Mouse (Mus musculus) heart, adult 2 months (tissue): Measurements from ENCODE around the gene Tgm3. TPM values are rescaled to one million over a fixed set of nuclear protein-coding genes. Genes with fewer than 3 reads are reported as not detected.
A peak's percentile ranks its signal among the peaks of the same experiment; 100 is the strongest.

Experiments
- DNase-seq, 2 experiments: peaks; one replicate each; pipeline ENCODE4 v3.0.0; 2021
- H3K27ac ChIP-seq: fragments of 200-600 bp; 2 replicates; pipeline ENCODE4 v1.8.1; 2022
- H3K27me3 ChIP-seq: fragments of 200-500 bp; 2 replicates; pipeline ENCODE4 v1.6.1; 2012; ENCODE audit warnings: mild to moderate bottlenecking, low read length, inconsistent platforms, mixed read lengths; ENCODE audit not compliant: control insufficient read depth, insufficient read depth
- H3K36me3 ChIP-seq: fragments of 200-500 bp; 2 replicates; pipeline ENCODE4 v1.6.1; 2012; ENCODE audit warnings: low read length, inconsistent platforms; ENCODE audit not compliant: control insufficient read depth, insufficient read depth
- H3K4me1 ChIP-seq: fragments of 200-500 bp; 2 replicates; pipeline ENCODE4 v1.6.1; 2011; ENCODE audit warnings: low read length; ENCODE audit not compliant: control insufficient read depth, insufficient read depth
- H3K4me3 ChIP-seq: fragments of 200-600 bp; 2 replicates; pipeline ENCODE4 v1.8.1; 2022
- H3K79me2 ChIP-seq: fragments of 200-500 bp; replicated peaks from 2 replicates; pipeline ENCODE4 v1.6.1; 2012; ENCODE audit warnings: mild to moderate bottlenecking, inconsistent platforms, low read length, moderate library complexity, mixed read lengths; ENCODE audit not compliant: control insufficient read depth, insufficient read depth
- H3K9ac ChIP-seq: fragments of 200-500 bp; 2 replicates; pipeline ENCODE4 v1.6.1; 2012; ENCODE audit warnings: low read depth, mild to moderate bottlenecking, control low read depth, inconsistent platforms, low read length, mixed read lengths
- CTCF ChIP-seq: fragments of 200-600 bp; IDR thresholded peaks from 2 replicates; pipeline ENCODE4 v1.8.1; 2022; ENCODE audit warnings: antibody characterized with exemption, mild to moderate bottlenecking, moderate library complexity
- EP300 ChIP-seq: fragments of 200-500 bp; IDR thresholded peaks from 2 replicates; pipeline ENCODE4 v1.6.1; 2011; ENCODE audit warnings: low read depth, low read length, control low read depth; ENCODE audit not compliant: insufficient read depth
- POLR2A ChIP-seq: fragments of 200-500 bp; IDR thresholded peaks from 2 replicates; pipeline ENCODE4 v1.6.1; 2011; ENCODE audit warnings: mild to moderate bottlenecking, low read depth, low read length, control low read depth; ENCODE audit not compliant: insufficient read depth
- WGBS: fragments of 180-500 bp; shearing (Covaris S2); methylation state at CpG from one replicate; pipeline ENCODE4 v1.1.7; 2018; 5-methylcytosine and 5-hydroxymethylcytosine counted together
- intact Hi-C: fragments of 180-260 bp; cut with DNase I; formaldehyde crosslinking; loops from one replicate; pipeline ENCODE4 v1.15.1; 2025
- polyA plus RNA-seq: library from polyadenylated mRNA; depleted of rRNA; stranded (reverse); fragments of >200 nt; gene quantifications from 2 replicates; pipeline ENCODE4 v1.2.3, GENCODE M21; 2012
- total RNA-seq, 2 experiments: library from RNA; stranded (reverse); gene quantifications; 2 replicates each; pipeline ENCODE4 v1.2.3; 2021

The Tgm3 gene
- total and polyA plus RNA-seq, 3 experiments = 0.08 TPM; not detected in 2

GRCm38 (mm10) chr2:130018084-130018483 is 5.9 kb downstream of the Tgm3 start:
- Histone ChIP-seq H3K79me2 (no peaks in the 10 kb centered on the region), H3K4me1 (no peaks in the 10 kb centered on the region), H3K27me3 (no peaks in the 10 kb centered on the region), H3K4me3 (no peak overlapping the region), H3K9ac (no peak overlapping the region), H3K27ac (no peak overlapping the region), H3K36me3 (no peaks in the 10 kb centered on the region)
- intact Hi-C loops = no loop called here
- TF ChIP-seq CTCF (no peak), EP300 (no peak), POLR2A (no peak)
- 90% methylated on average over 2 of the region's 2 CpGs for WGBS
- DNase-seq = no peak

DNA sequence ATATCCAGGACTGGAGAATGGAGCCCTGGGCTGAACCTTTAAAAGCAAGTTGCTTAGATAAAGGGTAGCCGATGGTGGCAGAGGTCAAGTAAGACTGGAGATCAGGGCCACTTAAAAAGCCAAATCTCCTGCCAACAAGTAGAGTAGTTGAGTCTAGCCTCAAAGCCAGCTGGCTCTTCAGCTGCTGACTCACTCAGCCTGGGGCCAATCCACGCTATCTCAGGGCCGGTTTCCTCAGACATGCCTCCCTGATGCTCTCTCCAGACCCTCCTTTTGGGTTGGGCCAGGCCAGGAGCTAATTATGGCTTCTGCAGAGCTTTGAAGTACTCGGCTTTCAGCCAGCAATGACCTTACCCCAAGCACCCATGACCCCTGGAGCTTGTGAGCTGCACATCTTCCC is 15.7 kb downstream of the Tgm3 start:
- Histone ChIP-seq H3K27me3 (no peaks in the 10 kb centered on the region), H3K27ac (no peak overlapping the region), H3K9ac (no peak overlapping the region), H3K79me2 (no peaks in the 10 kb centered on the region), H3K4me3 (no peak overlapping the region), H3K36me3 (no peaks in the 10 kb centered on the region), H3K4me1 (peaks cover 2% of the 10 kb centered on the region; the same call in 1 of the 2 replicates)
- intact Hi-C loops = no loop called here
- TF ChIP-seq POLR2A (no peak), CTCF (no peak), EP300 (no peak)
- 26% methylated on average over 4 of the region's 4 CpGs for WGBS
- peak; percentile 35 to 69 for DNase-seq

GRCm38 (mm10) chr2:130029826-130030225 is 17.7 kb downstream of the Tgm3 start:
- no peaks in the 10 kb centered on the region for H3K79me2 ChIP-seq
- H3K9ac ChIP-seq = no peak overlapping the region
- DNase-seq = no peak
- intact Hi-C loops = no loop called here
- WGBS = 78% methylated on average over 11 of the region's 11 CpGs
- peaks cover 2% of the 10 kb centered on the region; the same call in 1 of the 2 replicates for H3K4me1 ChIP-seq
- TF ChIP-seq EP300 (no peak), CTCF (no peak), POLR2A (no peak)
- no peak overlapping the region for H3K27ac ChIP-seq
- no peaks in the 10 kb centered on the region for H3K27me3 ChIP-seq
- H3K36me3 ChIP-seq = no peaks in the 10 kb centered on the region
- H3K4me3 ChIP-seq = no peak overlapping the region

DNA sequence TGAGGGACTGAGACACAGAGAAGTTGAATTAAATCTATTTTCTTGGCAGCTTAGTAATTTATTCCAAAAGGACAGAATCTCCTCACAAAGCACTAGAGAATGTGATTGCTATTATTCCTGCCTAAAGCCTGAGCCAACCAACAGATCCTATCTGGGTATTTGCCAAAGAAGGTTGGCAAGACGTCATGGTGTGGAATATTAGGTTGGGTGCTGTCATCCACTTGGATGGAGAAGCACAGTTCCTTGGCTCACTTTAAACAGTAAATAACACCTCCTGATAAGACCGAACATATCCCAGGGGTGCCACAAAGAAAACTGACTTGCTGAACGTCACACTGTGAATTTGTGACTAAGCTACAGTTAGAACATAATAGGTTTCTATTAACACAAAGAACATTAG is 20.5 kb downstream of the Tgm3 start:
- Histone ChIP-seq H3K4me3 (no peak overlapping the region), H3K27ac (no peak overlapping the region), H3K79me2 (no peaks in the 10 kb centered on the region), H3K9ac (no peak overlapping the region), H3K27me3 (no peaks in the 10 kb centered on the region), H3K4me1 (peaks cover 2% of the 10 kb centered on the region; the same call in 1 of the 2 replicates), H3K36me3 (no peaks in the 10 kb centered on the region)
- no peak for TF ChIP-seq POLR2A
- TF ChIP-seq CTCF = no peak
- TF ChIP-seq EP300 = no peak
- 29% methylated on average over 3 of the region's 3 CpGs for WGBS
- no peak for DNase-seq
- intact Hi-C loops = no loop called here

DNA sequence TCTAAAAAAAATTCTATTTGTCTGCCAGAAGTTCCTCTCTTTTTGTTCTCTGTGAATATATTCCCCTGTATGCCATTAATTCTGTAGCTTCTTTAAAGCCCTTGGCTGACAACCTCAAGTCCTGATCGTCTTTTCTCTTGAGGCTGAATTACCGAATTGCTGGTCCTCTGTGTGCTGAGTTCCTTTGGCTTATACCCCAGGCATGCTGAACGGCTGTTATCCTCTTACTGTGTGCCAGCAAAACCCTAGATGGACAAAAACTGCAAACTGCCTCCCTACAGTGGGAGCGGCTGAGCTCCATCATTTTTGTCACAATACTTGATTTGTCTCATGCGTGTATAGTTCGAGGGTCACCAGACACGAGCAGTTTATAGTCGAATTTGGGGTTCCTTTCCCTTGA is 24.7 kb downstream of the Tgm3 start:
- WGBS = 75% methylated on average over 8 of the region's 8 CpGs
- Histone ChIP-seq H3K36me3 (no peaks in the 10 kb centered on the region), H3K4me1 (no peaks in the 10 kb centered on the region; the same call in 1 of the 2 replicates), H3K27ac (no peak overlapping the region), H3K9ac (no peak overlapping the region), H3K79me2 (no peaks in the 10 kb centered on the region), H3K27me3 (no peaks in the 10 kb centered on the region), H3K4me3 (no peak overlapping the region)
- intact Hi-C loops = no loop called here
- no peak for TF ChIP-seq POLR2A
- no peak for TF ChIP-seq EP300
- TF ChIP-seq CTCF = no peak
- no peak for DNase-seq

DNA sequence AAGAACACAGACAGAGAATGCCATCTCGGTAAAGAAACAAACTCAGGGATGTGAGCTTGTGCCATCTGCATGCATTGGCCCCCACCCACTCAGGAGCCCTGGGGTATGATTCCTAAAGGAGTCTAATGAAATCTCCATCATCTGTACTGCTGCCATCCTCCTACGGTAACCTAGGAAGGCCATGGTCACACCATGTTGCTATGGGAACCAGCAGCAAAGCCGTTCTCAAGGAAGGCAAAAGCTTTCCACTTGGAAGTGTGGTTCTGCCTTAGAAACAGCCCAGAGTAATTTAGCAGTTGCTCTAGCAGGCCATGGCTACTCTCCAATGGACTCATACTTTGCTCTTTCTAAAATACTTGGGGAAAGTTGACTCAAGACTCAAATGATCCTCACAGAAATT is 26.8 kb downstream of the Tgm3 start:
- WGBS = 74% methylated on average over 3 of the region's 3 CpGs
- TF ChIP-seq CTCF (no peak), EP300 (no peak), POLR2A (no peak)
- H3K79me2 ChIP-seq = no peaks in the 10 kb centered on the region

More for the DNA sequence above, 26.8 kb downstream of the Tgm3 start:
- H3K4me3 ChIP-seq = no peak overlapping the region
- H3K4me1 ChIP-seq = no peaks in the 10 kb centered on the region
- intact Hi-C loops = no loop called here
- H3K9ac ChIP-seq = no peak overlapping the region
- DNase-seq = no peak
- no peaks in the 10 kb centered on the region for H3K27me3 ChIP-seq
- H3K36me3 ChIP-seq = no peaks in the 10 kb centered on the region
- no peak overlapping the region for H3K27ac ChIP-seq
